Mouse (Mus musculus) kidney, embryonic 16.5 days (tissue): ENCODE results near the gene Gfy. TPM values are rescaled to one million over a fixed set of nuclear protein-coding genes. Genes with fewer than 3 reads are reported as not detected.

ENCODE experiments used
- ATAC-seq: fragments of 200-750 bp; cut with Nextera tagmentation; 2 replicates; pipeline ENCODE4 v1.8.0; 2017; ENCODE audit warnings: moderate TSS enrichment; ENCODE audit not compliant: low FRiP score, low TSS enrichment
- H3K27ac ChIP-seq: fragments of 300-500 bp; sonication (generic); 2 replicates; pipeline ENCODE4 v1.5.1; 2014; ENCODE audit warnings: low read length
- H3K27me3 ChIP-seq: fragments of 300-500 bp; sonication (generic); 2 replicates; pipeline ENCODE4 v1.6.1; 2014; ENCODE audit warnings: low read length, control low read depth, mixed read lengths; ENCODE audit not compliant: insufficient read depth
- H3K36me3 ChIP-seq: fragments of 300-500 bp; sonication (generic); 2 replicates; pipeline ENCODE4 v1.6.1; 2014; ENCODE audit warnings: low read length, control low read depth, mixed read lengths; ENCODE audit not compliant: insufficient read depth
- H3K4me1 ChIP-seq: fragments of 300-500 bp; sonication (generic); 2 replicates; pipeline ENCODE4 v1.6.1; 2014; ENCODE audit warnings: low read length, control low read depth, mixed read lengths; ENCODE audit not compliant: insufficient read depth
- H3K4me2 ChIP-seq: fragments of 300-500 bp; sonication (generic); replicated peaks from 2 replicates; pipeline ENCODE4 v1.6.1; 2014; ENCODE audit warnings: low read depth, low read length
- H3K4me3 ChIP-seq: fragments of 300-500 bp; sonication (generic); 2 replicates; pipeline ENCODE4 v1.5.1; 2014; ENCODE audit warnings: mild to moderate bottlenecking, low read length
- H3K9ac ChIP-seq: fragments of 300-500 bp; sonication (generic); replicated peaks from 2 replicates; pipeline ENCODE4 v1.6.1; 2014; ENCODE audit warnings: low read length
- H3K9me3 ChIP-seq: fragments of 300-500 bp; sonication (generic); 2 replicates; pipeline ENCODE4 v1.6.1; 2016; ENCODE audit warnings: low read length, control low read depth
- WGBS: fragments of 180-500 bp; shearing (Covaris S2); extraction: QIAGEN DNeasy Blood & Tissue Kit; methylation state at CpG from one replicate; pipeline ENCODE4 v1.1.7; 2014; 5-methylcytosine and 5-hydroxymethylcytosine counted together
- microRNA-seq: library from miRNA; unstranded; fragments of <30 nt; microRNA quantifications from one replicate; pipeline ENCODE4, GENCODE M21; 2016
- polyA plus RNA-seq: library from polyadenylated mRNA; unstranded; fragments of >200 nt; fragmentation: Nextera tagmentation; extraction: Ambion mirVana; gene quantifications from 2 replicates; pipeline ENCODE4 v1.2.1, GENCODE M21; 2015

The Gfy gene
- polyA plus RNA-seq, 1 experiment from 2014 or later, result not detected

DNA sequence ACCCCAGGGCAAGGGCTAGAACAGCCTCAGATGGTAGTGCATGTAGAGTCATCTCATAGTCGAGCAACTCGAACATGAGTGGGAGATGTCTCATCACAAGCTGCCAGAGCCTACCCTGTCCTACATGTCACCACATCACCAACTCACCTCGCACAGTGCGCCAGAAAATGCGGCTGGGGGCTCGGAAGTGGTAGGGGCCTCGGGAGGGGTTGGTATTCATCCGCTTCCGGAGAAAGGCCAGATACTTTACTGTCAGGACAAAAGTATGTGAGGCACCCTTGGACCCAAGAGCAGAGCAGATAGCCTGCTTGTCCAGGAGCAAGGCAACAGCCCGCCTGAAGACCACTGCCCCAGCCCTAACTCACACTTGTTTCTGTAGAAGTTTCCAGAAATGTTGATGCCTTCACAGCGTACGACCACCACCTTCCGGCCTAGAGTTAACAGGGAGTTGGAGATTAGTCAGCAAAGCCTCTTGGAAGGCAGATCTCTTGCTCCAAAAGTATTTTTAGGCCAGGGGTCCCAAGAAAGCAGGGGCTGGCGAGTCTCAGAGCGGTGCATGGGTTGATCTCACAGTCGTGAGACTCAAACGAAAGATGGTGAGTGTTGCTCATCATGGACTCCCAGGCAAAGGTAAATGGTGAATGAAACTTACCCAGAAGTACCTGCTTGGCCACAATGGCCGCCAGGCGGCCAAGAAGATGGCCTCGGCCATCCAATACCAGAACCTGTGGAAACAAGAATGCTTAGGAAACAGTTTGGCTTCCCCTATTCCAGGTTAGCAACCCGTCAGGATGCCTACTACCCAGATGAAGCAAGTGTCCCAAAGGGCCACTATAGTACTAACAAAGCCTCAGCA is 52.3 kb downstream of the Gfy start:
- Histone ChIP-seq H3K36me3 (peaks cover 43% of the 10 kb centered on the region), H3K27ac (peak overlapping the region; percentile 95), H3K9me3 (no peaks in the 10 kb centered on the region), H3K9ac (peak overlapping the region; percentile 94), H3K4me1 (peaks cover 53% of the 10 kb centered on the region), H3K27me3 (no peaks in the 10 kb centered on the region), H3K4me3 (peak overlapping the region; percentile 88), H3K4me2 (peak overlapping the region; percentile 92)
- ATAC-seq, result no peak
- 35% methylated on average over 21 of the region's 21 CpGs for WGBS

Small RNA genes lying within 50 kb of the gene (microRNA-seq; reads per million reads assigned to microRNA genes)
- 15.0 reads per million, percentile 35 among the genes with 10 or more reads in this experiment for gene Mir5121
- not detected for gene Mir7055

Other genes starting within 250 kb of the Gfy start
- 0.10 and 0.24 TPM in 2 replicates for gene Tsks, start 236.4 kb downstream of the Gfy start, polyA plus RNA-seq
- gene Cpt1c, start 204.7 kb downstream of the Gfy start, polyA plus RNA-seq, result 22.4 and 23.8 TPM in 2 replicates
- gene Prmt1, start 193.0 kb downstream of the Gfy start, polyA plus RNA-seq, result 681 and 701 TPM in 2 replicates
- 109 TPM in 2 replicates for gene Irf3, start 181.9 kb downstream of the Gfy start, polyA plus RNA-seq
- 56.1 and 61.9 TPM in 2 replicates for gene Bcl2l12, start 180.9 kb downstream of the Gfy start, polyA plus RNA-seq
- gene Scaf1, start 163.2 kb downstream of the Gfy start, polyA plus RNA-seq, result 30.6 and 36.4 TPM in 2 replicates
- gene Rras, start 161.6 kb downstream of the Gfy start, polyA plus RNA-seq, result 42.9 and 44.1 TPM in 2 replicates
- 12.9 and 13.8 TPM in 2 replicates for gene Prr12, start 126.7 kb downstream of the Gfy start, polyA plus RNA-seq
- 85.2 and 86.3 TPM in 2 replicates for gene Nosip, start 117.1 kb downstream of the Gfy start, polyA plus RNA-seq
- gene Prrg2, start 116.9 kb downstream of the Gfy start, polyA plus RNA-seq, result 42.4 and 44.9 TPM in 2 replicates
- gene Rcn3, start 87.3 kb downstream of the Gfy start, polyA plus RNA-seq, result 352 and 369 TPM in 2 replicates
- gene Fcgrt, start 75.7 kb downstream of the Gfy start, polyA plus RNA-seq, result 93.7 and 114 TPM in 2 replicates
- 1,363 and 1,408 TPM in 2 replicates for gene Rps11, start 55.1 kb downstream of the Gfy start, polyA plus RNA-seq
- 1,083 and 1,117 TPM in 2 replicates for gene Rpl13a, start 50.8 kb downstream of the Gfy start, polyA plus RNA-seq
- 0.18 TPM in 1 of 2 replicates, not detected in the other for gene Gm45713, start 43.3 kb downstream of the Gfy start, polyA plus RNA-seq
- 0.95 and 1.9 TPM in 2 replicates for gene Flt3l, start 43.1 kb downstream of the Gfy start, polyA plus RNA-seq
- gene Pih1d1, start 25.3 kb downstream of the Gfy start, polyA plus RNA-seq, result 109 and 112 TPM in 2 replicates
- gene Aldh16a1, start 25.0 kb downstream of the Gfy start, polyA plus RNA-seq, result 81.2 and 88.6 TPM in 2 replicates
- gene Slc17a7, start 15.6 kb downstream of the Gfy start, polyA plus RNA-seq, result 0.19 and 0.42 TPM in 2 replicates
- not detected in 2 replicates for gene Pth2, start 1.4 kb upstream of the Gfy start, polyA plus RNA-seq
- gene Ccdc155, start 25.3 kb upstream of the Gfy start, polyA plus RNA-seq, result 0.85 and 0.86 TPM in 2 replicates
- gene Dkkl1, start 32.6 kb upstream of the Gfy start, polyA plus RNA-seq, result 0.78 TPM in 1 of 2 replicates, not detected in the other
- 195 and 203 TPM in 2 replicates for gene Tead2, start 36.2 kb upstream of the Gfy start, polyA plus RNA-seq
- 1.0 and 1.1 TPM in 2 replicates for gene Cd37, start 59.5 kb upstream of the Gfy start, polyA plus RNA-seq
- gene Slc6a16, start 61.5 kb upstream of the Gfy start, polyA plus RNA-seq, result 0.28 and 0.30 TPM in 2 replicates
- not detected in 2 replicates for gene Slc6a21, start 97.9 kb upstream of the Gfy start, polyA plus RNA-seq
- gene Trpm4, start 154.2 kb upstream of the Gfy start, polyA plus RNA-seq, result 22.3 and 23.6 TPM in 2 replicates
- 1.7 and 1.8 TPM in 2 replicates for gene Hrc, start 155.7 kb upstream of the Gfy start, polyA plus RNA-seq
- 5.1 and 6.3 TPM in 2 replicates for gene Ppfia3, start 187.4 kb upstream of the Gfy start, polyA plus RNA-seq
- gene Lin7b, start 191.0 kb upstream of the Gfy start, polyA plus RNA-seq, result 1.7 and 1.9 TPM in 2 replicates
- 211 and 227 TPM in 2 replicates for gene Snrnp70, start 216.2 kb upstream of the Gfy start, polyA plus RNA-seq
- not detected in 2 replicates for gene Kcna7, start 226.1 kb upstream of the Gfy start, polyA plus RNA-seq
- 1.5 and 1.6 TPM in 2 replicates for gene Ntf5, start 234.1 kb upstream of the Gfy start, polyA plus RNA-seq
- gene Lhb, start 241.3 kb upstream of the Gfy start, polyA plus RNA-seq, result not detected in 2 replicates